Comparison of ENCODE assay signal across 20 mouse cellular contexts in the genomic region with DNA sequence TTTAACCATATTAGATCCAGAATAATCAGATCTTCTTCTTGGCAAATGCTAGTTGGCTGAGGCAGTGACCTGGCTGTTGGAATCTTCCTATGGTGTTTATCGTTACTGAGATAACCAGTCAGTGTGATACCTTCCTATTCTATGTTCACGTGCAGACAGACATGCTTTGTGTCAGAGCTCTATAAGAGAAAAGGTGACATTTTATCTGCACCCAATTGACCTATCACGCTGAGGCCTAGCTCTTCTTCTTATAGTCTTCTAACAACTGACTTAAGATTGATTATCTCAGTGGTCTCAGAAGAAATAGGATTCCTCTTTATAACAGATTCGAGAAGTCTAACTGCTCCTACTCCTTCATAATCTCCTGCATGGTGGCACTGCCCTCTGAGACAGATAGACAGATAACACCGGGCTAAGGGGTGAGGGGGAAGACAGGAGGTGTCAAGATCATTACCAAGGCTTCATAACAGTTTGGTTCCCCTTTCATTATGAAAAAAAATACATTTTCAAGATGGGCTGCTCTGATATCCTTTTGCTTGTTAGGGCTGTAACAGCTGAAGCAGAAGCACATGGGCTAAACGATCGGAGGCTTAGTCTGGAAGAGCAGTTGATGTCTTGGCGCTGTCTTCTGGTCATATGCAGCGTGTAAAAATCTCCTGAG.
DNase-seq lines count a peak whose midpoint lies in the region; ATAC-seq and TF ChIP-seq lines count a peak whose summit lies in the region.
"Had no signal": no experiment of that assay in that cellular context is flagged by ENCODE, and none has a peak within 500 bp of the region (broad histone marks: within the 10 kb centered on the region; RNA-seq: fewer than 3 reads in every experiment).

No protein-coding gene starts in this region.

- no peak for ATAC-seq in erythroblast, adult 5-6 weeks (replicated peaks; ENCODE audit: low FRiP score, poor library complexity, severe bottlenecking)
- ATAC-seq in common myeloid progenitor, adult 5-6 weeks (replicated peaks; ENCODE audit: low read depth, poor library complexity, severe bottlenecking), result peak; percentile 55
- ATAC-seq in liver, embryonic 14.5 days (ENCODE audit: insufficient read depth), result peak; percentile 70
- ATAC-seq: intestine, embryonic 16.5 days; midbrain, embryonic 15.5 days had no signal

- no peak overlapping the region for H3ac ChIP-seq in myocyte (ENCODE audit: control insufficient read depth, insufficient read length)

- no peaks in the 10 kb centered on the region for H3K36me3 ChIP-seq in erythroblast, embryonic 14.5 days (ENCODE audit: control insufficient read depth)
- H3K36me3 ChIP-seq in liver, embryonic 14.5 days (replicated peaks; ENCODE audit: control insufficient read depth, insufficient read depth, low read depth), result no peaks in the 10 kb centered on the region
- no peaks in the 10 kb centered on the region for H3K36me3 ChIP-seq in myocyte (ENCODE audit: control insufficient read depth, insufficient read depth)
- H3K36me3 ChIP-seq in heart, embryonic 10.5 days, result no peaks in the 10 kb centered on the region
- H3K36me3 ChIP-seq: embryonic facial prominence, embryonic 13.5 days; forebrain, embryonic 12.5 days; heart, embryonic 15.5 days; hindbrain, embryonic 12.5 days; limb, embryonic 13.5 days; midbrain, embryonic 15.5 days; neural tube, embryonic 12.5 days had no signal

- no peaks in the 10 kb centered on the region for H3K9me3 ChIP-seq in erythroblast, embryonic 14.5 days (ENCODE audit: control insufficient read depth, low read length)
- H3K9me3 ChIP-seq in liver, embryonic 14.5 days (ENCODE audit: control insufficient read depth, low read length), result no peaks in the 10 kb centered on the region
- H3K9me3 ChIP-seq in heart, embryonic 10.5 days, result no peaks in the 10 kb centered on the region
- H3K9me3 ChIP-seq: embryonic facial prominence, embryonic 13.5 days; forebrain, embryonic 12.5 days; heart, embryonic 15.5 days; hindbrain, embryonic 12.5 days; limb, embryonic 13.5 days; midbrain, embryonic 15.5 days; neural tube, embryonic 12.5 days had no signal

- peak overlapping the region; percentile 8 for H3K4me3 ChIP-seq in erythroblast, embryonic 14.5 days (replicated peaks)
- no peak overlapping the region for H3K4me3 ChIP-seq in liver, embryonic 14.5 days (ENCODE audit: insufficient read depth in 1 of 2, low read depth in 2 of 2, low read length in 2 of 2)
- no peak overlapping the region for H3K4me3 ChIP-seq in myocyte
- H3K4me3 ChIP-seq in heart, embryonic 10.5 days, result no peak overlapping the region
- H3K4me3 ChIP-seq: embryonic facial prominence, embryonic 13.5 days; forebrain, embryonic 12.5 days; heart, embryonic 15.5 days; hindbrain, embryonic 12.5 days; limb, embryonic 13.5 days; midbrain, embryonic 15.5 days; neural tube, embryonic 12.5 days had no signal

- H3K4me1 ChIP-seq in erythroblast, embryonic 14.5 days (ENCODE audit: control insufficient read depth), result peaks cover 56% of the 10 kb centered on the region
- peaks cover 21 to 26% of the 10 kb centered on the region in 2 experiments for H3K4me1 ChIP-seq in liver, embryonic 14.5 days (replicated peaks; ENCODE audit: control insufficient read depth in 2 of 2, insufficient read depth in 2 of 2, low read length in 1 of 2)
- H3K4me1 ChIP-seq in heart, embryonic 10.5 days, result no peaks in the 10 kb centered on the region
- H3K4me1 ChIP-seq: hindbrain, embryonic 12.5 days; midbrain, embryonic 15.5 days; neural tube, embryonic 12.5 days had no signal

- no peak for TF ChIP-seq EP300 in liver, embryonic 14.5 days (IDR thresholded peaks at IDR 0.05; ENCODE audit: low read depth)

- no peak for TF ChIP-seq CTCF in liver, embryonic 14.5 days (IDR thresholded peaks at IDR 0.05; ENCODE audit: low read depth)

- no peaks in the 10 kb centered on the region for H3K79me2 ChIP-seq in myocyte (ENCODE audit: control insufficient read depth, insufficient read depth)

- DNase-seq in liver, embryonic 14.5 days (ENCODE audit: low read depth in 3 of 3, low spot score in 3 of 3), result no peak
- DNase-seq in heart, embryonic 10.5 days (ENCODE audit: low spot score), result no peak
- DNase-seq in urinary bladder, postnatal 14 days (ENCODE audit: low spot score), result no peak
- no peak for DNase-seq in right cerebral cortex, postnatal 14 days
- DNase-seq: cerebellum, adult 11-12 months; right cerebral cortex, postnatal 4 days; thymus, postnatal 14 days had no signal

- H3K9ac ChIP-seq in liver, embryonic 14.5 days (replicated peaks), result peak overlapping the region; percentile 40; the same call in 1 of the 2 replicates
- H3K9ac ChIP-seq: embryonic facial prominence, embryonic 13.5 days; forebrain, embryonic 12.5 days; heart, embryonic 15.5 days; hindbrain, embryonic 12.5 days; limb, embryonic 13.5 days; midbrain, embryonic 15.5 days; neural tube, embryonic 12.5 days had no signal

- TF ChIP-seq POLR2A in myocyte (IDR thresholded peaks at IDR 0.05; ENCODE audit: insufficient read length, low read depth), result no peak

- H3K27ac ChIP-seq in liver, embryonic 14.5 days, result peak overlapping the region; percentile 71
- no peak overlapping the region for H3K27ac ChIP-seq in heart, embryonic 10.5 days
- H3K27ac ChIP-seq: embryonic facial prominence, embryonic 13.5 days; forebrain, embryonic 12.5 days; heart, embryonic 15.5 days; hindbrain, embryonic 12.5 days; kidney, postnatal 0 days; limb, embryonic 13.5 days; midbrain, embryonic 15.5 days; neural tube, embryonic 12.5 days had no signal

- H3K27me3 ChIP-seq in erythroblast, embryonic 14.5 days (ENCODE audit: control insufficient read depth), result no peaks in the 10 kb centered on the region
- no peaks in the 10 kb centered on the region for H3K27me3 ChIP-seq in liver, embryonic 14.5 days (ENCODE audit: control insufficient read depth, insufficient read depth, low read length)
- no peaks in the 10 kb centered on the region for H3K27me3 ChIP-seq in myocyte (ENCODE audit: control insufficient read depth, insufficient read depth, insufficient read length)
- H3K27me3 ChIP-seq in heart, embryonic 10.5 days (ENCODE audit: insufficient read depth, poor library complexity, severe bottlenecking), result no peaks in the 10 kb centered on the region
- H3K27me3 ChIP-seq: embryonic facial prominence, embryonic 13.5 days; forebrain, embryonic 12.5 days; heart, embryonic 15.5 days; hindbrain, embryonic 12.5 days; limb, embryonic 13.5 days; midbrain, embryonic 15.5 days; neural tube, embryonic 12.5 days had no signal

- WGBS in liver, embryonic 14.5 days (ENCODE audit: insufficient replicate concordance), result 10% methylated on average over 9 of the region's 9 CpGs
- WGBS in heart, embryonic 10.5 days, result 79% methylated on average over 9 of the region's 9 CpGs

- peak overlapping the region; percentile 51 for H3K4me2 ChIP-seq in liver, embryonic 14.5 days (ENCODE audit: low read depth)
- H3K4me2 ChIP-seq in myocyte (ENCODE audit: low read depth), result peak overlapping the region; percentile 7
- H3K4me2 ChIP-seq: embryonic facial prominence, embryonic 13.5 days; forebrain, embryonic 12.5 days; heart, embryonic 15.5 days; hindbrain, embryonic 12.5 days; limb, embryonic 13.5 days; midbrain, embryonic 15.5 days; neural tube, embryonic 12.5 days had no signal

TF ChIP-seq in myocyte, 11 proteins besides CTCF, POLR2A, EP300 and RAD21:
- TF ChIP-seq TCF12 (IDR thresholded peaks at IDR 0.05; ENCODE audit: insufficient read depth, poor library complexity, severe bottlenecking), result no peak
- no peak for TF ChIP-seq SRF (IDR thresholded peaks at IDR 0.05; ENCODE audit: control insufficient read depth, insufficient read length, low read depth)
- TF ChIP-seq MAX (IDR thresholded peaks at IDR 0.05; ENCODE audit: low read depth), result no peak
- TF ChIP-seq CEBPB (IDR thresholded peaks at IDR 0.05; ENCODE audit: insufficient read depth, poor library complexity, severe bottlenecking), result no peak
- no peak for TF ChIP-seq POLR2AphosphoS2 (IDR thresholded peaks at IDR 0.05; ENCODE audit: insufficient read length, low read depth)
- no peak for TF ChIP-seq TCF3 (IDR thresholded peaks at IDR 0.05; ENCODE audit: insufficient read length, low read depth)
- no peak for TF ChIP-seq MYOD1 (IDR thresholded peaks at IDR 0.05; ENCODE audit: control insufficient read depth in 1 of 3, insufficient read length in 2 of 3, low read depth in 2 of 3)
- no peak for TF ChIP-seq E2F4 (IDR thresholded peaks at IDR 0.05; ENCODE audit: insufficient read depth)
- TF ChIP-seq USF1 (IDR thresholded peaks at IDR 0.05; ENCODE audit: low read depth), result no peak
- TF ChIP-seq REST (IDR thresholded peaks at IDR 0.05; ENCODE audit: insufficient read depth, insufficient read length), result no peak
